Mouse (Mus musculus) liver, postnatal 0 days (tissue): Measurements from ENCODE around the gene Ppp1r16b.

Source experiments
- CTCF ChIP-seq: sonication (generic); IDR thresholded peaks from 2 replicates; pipeline ENCODE4 v1.5.1; 2016; ENCODE audit warnings: antibody characterized with exemption, low read depth
- EP300 ChIP-seq: IDR thresholded peaks from 2 replicates; pipeline ENCODE4 v1.6.1; 2016; ENCODE audit warnings: antibody characterized with exemption, low read depth, mild to moderate bottlenecking

DNA sequence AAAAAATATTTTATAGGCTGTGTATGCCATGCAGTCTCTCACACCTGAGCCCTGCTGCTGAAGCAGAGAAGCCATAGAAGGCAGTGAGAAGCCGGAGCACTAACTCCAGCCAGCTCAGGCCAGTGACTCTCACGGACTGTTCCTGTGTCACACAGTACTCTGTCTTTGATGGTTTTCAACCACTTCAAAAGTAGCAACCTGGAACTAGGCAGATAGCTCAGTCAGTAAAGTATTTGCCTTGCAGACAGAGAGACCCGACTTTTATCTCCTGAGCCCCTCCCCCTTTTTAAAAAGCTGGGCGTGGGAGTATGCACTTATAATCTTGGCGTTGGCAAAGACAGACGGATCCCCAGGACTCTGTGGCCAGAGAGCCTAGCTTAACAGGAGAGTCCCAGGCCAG lies 58.6 kb downstream of the Ppp1r16b start:
- TF ChIP-seq CTCF, result no peak
- TF ChIP-seq EP300, result no peak
